Mouse (Mus musculus): ENCODE measurements around the gene 1700025G04Rik.
"Not testable (repeated sequence)": the region's sequence is repeated elsewhere in the genome, so short reads cannot be mapped to it uniquely, and the experiment has no call there.

GRCm38 (mm10) chr1:151802795-151803194 is 287.1 kb downstream of the 1700025G04Rik start:
- not testable (repeated sequence) for TF ChIP-seq CTCF (IDR thresholded peaks at IDR 0.05; ENCODE audit: borderline replicate concordance, control insufficient read depth, extremely low read depth, insufficient read depth, low read length, poor library complexity); POLR2A (IDR thresholded peaks at IDR 0.05; ENCODE audit: control insufficient read depth, extremely low read depth, insufficient read depth, low read length, poor library complexity)

Data from thymus, adult 2 months (tissue).